Mouse (Mus musculus) ES-Bruce4 (cell line): ENCODE data around the gene Unc93b1.
"Not testable (repeated sequence)": the region's sequence is repeated elsewhere in the genome, so short reads cannot be mapped to it uniquely, and the experiment has no call there.

Experiments
- CTCF ChIP-seq: IDR thresholded peaks from one replicate; pipeline ENCODE4 v1.8.1; 2011; ENCODE audit warnings: low read depth, low read length
- POLR2A ChIP-seq: IDR thresholded peaks from one replicate; pipeline ENCODE4 v1.8.1; 2011; ENCODE audit warnings: low read length; ENCODE audit not compliant: insufficient read depth

DNA sequence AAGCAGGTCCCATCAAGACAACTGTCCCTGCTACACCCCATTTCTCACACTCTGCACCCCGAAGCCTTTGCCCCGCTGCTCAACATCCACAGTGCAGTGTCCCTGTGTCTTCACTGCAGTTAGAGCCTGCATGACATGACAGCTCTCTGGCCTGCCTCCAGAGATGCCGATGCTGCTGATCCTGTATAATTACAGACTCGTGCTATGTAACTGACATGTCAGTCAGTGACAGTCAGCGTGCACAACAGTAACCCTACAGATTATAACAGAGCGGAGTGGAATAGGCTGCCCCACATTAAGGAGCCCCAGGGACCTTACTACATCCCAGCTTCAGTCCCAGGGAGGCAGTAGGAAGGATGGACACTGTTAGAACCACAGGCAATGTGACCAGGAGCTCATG, 26.8 kb downstream of the Unc93b1 start:
- TF ChIP-seq POLR2A, CTCF: not testable (repeated sequence)
